Mouse (Mus musculus) thymus, adult 2 months (tissue): Measurements from ENCODE around the gene 1600014C10Rik.

Experiments
- CTCF ChIP-seq: fragments of 200-500 bp; IDR thresholded peaks from 2 replicates; pipeline ENCODE4 v1.5.1; 2012; ENCODE audit warnings: mild to moderate bottlenecking, control low read depth, low read length, moderate library complexity, borderline replicate concordance; ENCODE audit not compliant: control insufficient read depth, poor library complexity, insufficient read depth; ENCODE audit errors: extremely low read depth
- POLR2A ChIP-seq: fragments of 200-500 bp; IDR thresholded peaks from 2 replicates; pipeline ENCODE4 v1.6.1; 2012; ENCODE audit warnings: mild to moderate bottlenecking, low read length, control low read depth, moderate library complexity; ENCODE audit not compliant: control insufficient read depth, poor library complexity, insufficient read depth; ENCODE audit errors: extremely low read depth

DNA sequence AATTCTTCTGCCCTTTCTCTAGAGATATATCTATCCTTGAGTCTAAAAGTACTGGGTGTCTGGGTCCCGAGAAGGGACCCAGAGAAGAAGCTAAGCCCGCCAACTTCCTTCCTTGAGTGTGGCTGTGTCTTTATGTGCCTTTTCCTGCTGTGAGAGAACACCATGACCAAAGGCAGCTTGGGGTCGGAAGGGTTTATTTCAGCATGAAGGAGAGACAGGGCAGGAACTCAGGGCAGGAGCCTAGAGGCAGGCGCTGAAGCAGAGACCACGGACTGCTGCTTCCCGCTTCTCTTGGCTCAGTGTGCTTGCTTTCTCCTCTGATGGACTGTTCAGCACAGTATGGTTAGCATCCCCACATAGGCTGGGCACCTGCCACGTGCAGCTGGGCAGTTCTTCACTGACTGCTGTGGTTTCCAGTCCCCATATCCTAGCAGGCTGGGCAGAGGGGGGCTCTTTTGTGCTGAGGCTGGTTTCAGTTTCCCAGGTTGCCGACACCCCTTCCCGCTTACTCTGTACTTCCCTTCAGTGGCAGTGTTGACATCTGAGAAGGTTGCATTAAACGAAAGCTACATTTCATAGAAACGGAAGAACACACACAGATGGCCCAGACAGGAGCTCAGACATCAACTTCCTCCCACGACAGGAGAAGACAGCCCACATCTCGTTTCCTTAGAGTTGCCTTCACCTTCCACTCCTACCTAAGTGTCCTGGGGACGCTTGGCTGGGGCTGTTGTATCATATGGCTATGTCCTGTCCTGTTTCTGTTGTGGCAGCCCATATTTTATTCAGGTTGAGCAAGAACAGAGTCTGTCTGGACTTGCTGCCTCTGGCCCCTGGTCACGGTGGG, 6.3 kb downstream of the 1600014C10Rik start:
- TF ChIP-seq CTCF (no peak), POLR2A (no peak)
